Mouse (Mus musculus) heart, adult 9 months (tissue): ENCODE results near the gene Apol7e.
"Not testable (repeated sequence)": the region's sequence is repeated elsewhere in the genome, so short reads cannot be mapped to it uniquely, and the experiment has no call there.

ENCODE experiments used
- DNase-seq, 2 experiments: peaks; one replicate each; pipeline ENCODE4 v3.0.0; 2022; ENCODE audit warnings: low spot score in 2 of 2

The Apol7e gene

DNA sequence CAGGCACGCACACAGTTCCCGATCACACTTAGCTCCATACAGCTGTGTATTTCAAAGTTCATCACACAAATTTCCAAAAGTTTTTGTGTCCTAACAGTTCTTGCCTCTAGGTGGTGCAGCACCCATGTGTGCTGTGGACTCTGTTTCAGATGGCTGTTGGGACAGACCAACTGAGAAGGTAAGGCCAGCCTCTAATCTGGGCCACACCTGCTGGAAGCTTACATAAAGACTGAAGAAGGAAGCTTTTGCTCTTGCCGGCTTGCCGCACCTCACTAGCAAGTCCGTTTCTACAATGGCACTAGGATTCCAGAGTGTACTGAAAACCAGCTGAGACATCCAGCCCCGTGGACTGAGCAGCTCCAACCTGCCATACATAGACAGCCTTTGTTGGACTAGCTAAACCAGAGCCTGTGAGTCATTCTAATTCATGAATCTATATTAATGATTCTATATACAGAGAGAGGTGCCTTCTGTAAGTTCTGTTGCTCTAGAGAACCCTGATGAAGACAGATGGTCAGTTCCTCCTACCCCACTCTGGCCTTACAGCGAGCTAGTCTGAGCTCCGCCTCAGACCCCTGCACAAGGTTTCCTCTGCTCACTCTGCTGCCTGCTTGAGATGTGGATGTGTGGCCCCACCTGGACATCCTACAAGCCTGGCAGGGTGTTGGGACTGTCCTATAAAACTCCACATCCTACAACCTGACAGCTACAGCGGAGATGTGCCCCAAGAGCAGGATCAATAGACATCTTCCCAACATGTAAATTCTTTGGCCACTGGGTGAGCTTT is 42.0 kb downstream of the Apol7e start:
- DNase-seq, result no peak

GRCm38 (mm10) chr15:77741556-77741955 is 42.9 kb downstream of the Apol7e start:
- DNase-seq, result not testable (repeated sequence)

GRCm38 (mm10) chr15:77744632-77745031 is 46.0 kb downstream of the Apol7e start:
- no peak for DNase-seq

GRCm38 (mm10) chr15:77745081-77745480 is 46.4 kb downstream of the Apol7e start:
- DNase-seq, result no peak

- DNase-seq, result no peak
These were observed 47.7 kb downstream of the Apol7e start for GRCm38 (mm10) chr15:77746326-77746725.

GRCm38 (mm10) chr15:77748414-77748813 is 49.8 kb downstream of the Apol7e start:
- no peak for DNase-seq

DNA sequence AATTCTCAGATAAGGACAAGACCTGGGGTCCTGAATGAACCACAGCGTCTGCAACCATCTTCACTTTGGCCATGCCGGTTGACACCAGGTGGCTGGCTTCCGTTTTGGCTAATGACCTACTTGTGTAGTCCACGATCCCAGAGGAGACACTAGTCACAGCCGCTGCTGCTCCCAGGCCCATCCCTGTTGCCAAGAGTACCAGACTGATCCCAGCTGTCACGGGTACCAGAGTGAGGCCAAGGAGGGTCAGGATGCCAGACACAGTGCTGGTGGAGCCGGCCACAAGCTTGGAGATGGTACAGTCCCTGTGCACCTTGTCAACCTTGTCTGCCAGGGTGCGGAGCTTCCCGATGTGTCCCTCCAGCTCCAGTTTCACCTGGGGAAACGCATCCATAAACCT is 51.1 kb downstream of the Apol7e start:
- DNase-seq, result no peak

DNA sequence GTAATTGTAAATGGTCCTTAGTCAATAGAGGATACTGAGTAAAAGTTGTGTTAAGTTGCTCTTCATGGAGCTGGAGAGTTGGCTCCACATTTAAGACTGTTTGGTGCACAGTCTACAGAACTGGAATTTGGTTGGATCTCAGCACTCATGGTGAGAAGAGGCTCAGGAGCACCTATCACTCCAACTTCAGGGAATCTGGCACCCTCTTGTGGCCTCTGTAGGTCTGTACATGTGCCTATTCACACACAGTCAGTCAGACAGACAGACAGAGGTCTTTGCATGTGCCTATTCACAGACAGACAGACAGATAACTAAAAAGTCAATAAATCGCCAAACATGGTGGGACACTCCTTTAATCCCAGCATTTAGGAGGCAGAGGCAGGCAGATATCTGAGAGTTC is 51.8 kb downstream of the Apol7e start:
- peak in 1 of 2 experiments; percentile 45 for DNase-seq

- DNase-seq, result no peak
These were observed 53.8 kb downstream of the Apol7e start for GRCm38 (mm10) chr15:77752443-77752842.

- DNase-seq, result no peak
These were observed 56.5 kb downstream of the Apol7e start for GRCm38 (mm10) chr15:77755132-77755531.

DNA sequence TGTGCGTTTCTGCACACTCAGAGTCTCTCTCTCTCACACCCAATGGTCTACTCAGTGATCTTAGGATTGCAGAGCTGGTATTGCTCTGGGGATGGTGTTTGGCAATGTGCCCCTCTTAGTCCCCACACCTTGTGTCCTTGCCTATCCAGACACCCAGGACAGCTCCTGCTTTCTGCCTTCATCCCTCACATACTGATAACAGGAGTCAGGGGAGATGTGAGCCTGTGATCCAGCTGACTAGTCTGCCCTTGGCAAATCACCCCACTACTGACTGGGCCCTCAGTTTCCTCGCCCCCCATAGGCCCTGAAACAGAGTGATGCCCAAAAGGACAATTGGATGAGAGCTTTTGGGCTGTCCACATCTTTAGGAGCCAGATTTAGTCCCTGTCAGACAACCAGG is 57.4 kb downstream of the Apol7e start:
- no peak for DNase-seq

DNA sequence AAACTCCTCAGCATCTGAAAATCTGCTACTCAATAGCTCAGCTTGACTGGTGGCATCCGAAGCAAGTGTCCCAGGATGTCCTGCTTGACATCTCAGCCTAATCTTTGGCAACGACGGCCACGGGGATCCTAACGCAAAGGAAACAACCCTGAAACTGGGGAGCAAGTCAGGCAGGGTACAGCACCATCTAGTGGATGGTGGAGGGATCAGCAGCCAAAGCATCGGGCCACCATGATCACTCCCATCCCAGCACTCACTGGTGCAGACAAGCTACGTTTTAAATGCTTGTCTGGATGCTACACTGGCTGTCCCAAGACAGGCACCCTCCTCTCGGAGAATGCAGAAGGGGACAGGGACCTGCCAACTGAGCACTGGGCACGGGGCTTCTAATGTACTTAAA is 58.2 kb downstream of the Apol7e start, which contains the start of gene Apol8:
TSS of gene Apol8 (minus strand) at position 156 of the 400 bp plus-strand sequence.
- no peak for DNase-seq

- DNase-seq, result no peak
These were observed 59.0 kb downstream of the Apol7e start for GRCm38 (mm10) chr15:77757586-77758226.

DNA sequence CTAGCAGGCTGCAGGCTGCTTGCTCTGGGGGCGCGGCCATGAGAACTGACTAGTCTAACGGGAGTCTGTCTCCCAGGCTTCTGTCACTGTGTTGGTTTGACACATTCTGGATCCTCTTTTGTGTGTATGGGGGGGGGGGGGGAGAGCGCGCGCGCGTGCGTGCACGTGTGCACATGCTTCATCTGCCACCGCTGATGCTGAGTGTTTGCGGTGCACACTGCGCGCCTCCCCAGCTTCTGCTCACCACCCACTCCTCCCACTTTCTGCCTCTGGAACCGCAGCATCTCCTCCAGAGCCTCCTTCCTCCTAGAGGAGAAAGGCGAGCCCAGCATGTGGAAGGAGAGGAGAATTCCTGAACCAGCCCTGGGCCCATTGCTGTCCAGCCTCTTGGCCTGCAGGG is 61.4 kb downstream of the Apol7e start:
- no peak for DNase-seq

GRCm38 (mm10) chr15:77761083-77761482 is 62.4 kb downstream of the Apol7e start:
- DNase-seq, result no peak

DNA sequence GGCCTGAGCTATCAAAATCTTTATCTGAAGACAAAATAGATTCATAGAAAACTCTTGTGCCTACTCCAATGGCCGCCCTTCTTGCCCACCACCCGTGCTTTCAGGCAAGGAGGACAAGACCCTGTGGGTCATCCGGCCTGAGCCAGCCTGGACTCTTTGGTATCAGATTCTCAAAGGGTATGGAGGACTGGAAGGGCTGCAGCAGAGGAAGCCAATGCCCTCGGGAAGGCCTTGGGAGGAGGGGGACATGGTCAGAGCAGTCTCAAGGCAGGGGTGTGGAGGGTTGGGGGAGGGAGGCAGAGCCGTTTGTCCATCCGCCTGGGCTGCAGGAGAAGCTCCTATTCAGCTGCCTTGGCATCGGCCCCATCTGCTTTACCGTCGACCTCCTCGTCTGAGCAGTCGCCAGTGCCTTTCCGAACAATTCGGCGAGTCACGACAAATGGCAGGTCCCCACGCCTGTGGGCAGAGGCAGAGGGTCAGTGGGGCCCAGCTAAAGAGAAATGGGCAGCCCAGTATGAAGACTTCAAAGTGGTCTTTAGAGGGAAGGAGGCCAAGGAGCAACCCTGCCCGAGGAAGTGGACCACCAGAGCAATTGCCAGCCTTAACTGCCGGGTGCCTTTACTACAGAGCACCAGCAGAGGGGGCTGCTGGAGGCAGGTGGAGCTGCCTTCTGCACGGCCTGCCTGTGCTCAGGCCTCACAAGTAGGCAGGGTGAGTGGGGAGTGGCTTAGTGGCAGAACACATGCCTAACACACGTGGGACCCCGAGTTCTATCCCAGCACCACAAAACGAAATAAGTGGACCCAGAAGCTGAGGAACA is 63.1 kb downstream of the Apol7e start:
- no peak for DNase-seq

- no peak for DNase-seq
These were observed 64.4 kb downstream of the Apol7e start for GRCm38 (mm10) chr15:77763050-77763449.

- DNase-seq, result peak in 1 of 2 experiments; percentile 30
These were observed 65.0 kb downstream of the Apol7e start for GRCm38 (mm10) chr15:77763702-77764101.

GRCm38 (mm10) chr15:77764391-77765006 is 65.8 kb downstream of the Apol7e start:
- peak; percentile 87 to 91 for DNase-seq

GRCm38 (mm10) chr15:77765484-77766093 is 66.9 kb downstream of the Apol7e start:
- no peak for DNase-seq

- DNase-seq, result no peak
These were observed 68.3 kb downstream of the Apol7e start for GRCm38 (mm10) chr15:77766981-77767380.
